Comparison of ENCODE assay signal across 9 mouse cellular contexts in the genomic region with DNA sequence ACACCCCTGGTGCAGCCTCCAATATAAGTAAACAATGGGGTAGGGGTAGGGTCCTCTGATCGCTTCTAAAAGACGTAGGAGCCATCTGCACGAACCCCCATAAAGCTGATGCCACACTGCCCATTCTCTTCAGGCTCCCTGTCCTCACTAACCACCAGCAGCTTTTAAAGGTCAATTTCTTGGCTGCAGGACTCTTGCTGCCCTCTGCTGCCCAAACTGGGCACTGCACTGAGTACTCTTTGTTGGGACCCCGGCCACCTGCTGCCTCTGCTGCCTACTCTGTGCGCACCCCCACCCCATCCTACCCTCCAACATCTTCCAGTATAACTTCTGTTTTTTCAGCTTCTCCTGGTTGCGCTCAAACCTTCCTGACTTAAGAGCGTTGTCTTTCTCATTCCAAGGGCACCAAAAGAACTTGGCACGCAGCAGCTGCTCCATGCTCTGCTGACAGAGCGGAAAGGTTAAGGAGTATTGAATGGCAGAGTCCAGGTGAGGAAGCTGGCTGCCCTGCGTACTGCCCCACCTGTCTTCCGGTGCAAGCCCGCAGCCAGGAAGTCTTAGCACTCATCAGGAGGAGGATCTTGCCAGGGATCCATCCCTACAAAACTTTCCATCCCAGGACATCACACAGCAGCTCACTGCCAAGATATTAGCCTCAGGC. TPM values are rescaled to one million over a fixed set of nuclear protein-coding genes. Genes with fewer than 3 reads are reported as not detected.
A peak's percentile ranks its signal among the peaks of the same experiment; 100 is the strongest.
DNase-seq lines count a peak whose midpoint lies in the region; ATAC-seq and TF ChIP-seq lines count a peak whose summit lies in the region.
"Had no signal": no experiment of that assay in that cellular context is flagged by ENCODE, and none has a peak within 500 bp of the region (broad histone marks: within the 10 kb centered on the region; RNA-seq: fewer than 3 reads in every experiment).

No protein-coding gene starts in this region.

- WGBS in kidney, embryonic 14.5 days: 11% methylated on average over 12 of the region's 12 CpGs
- WGBS in liver, adult 2 months: 17% methylated on average over 12 of the region's 12 CpGs

- H3K4me2 ChIP-seq in kidney, embryonic 14.5 days (replicated peaks; ENCODE audit: low read depth, low read length): 0 out of 2 replicates have a peak overlapping the region, but pooled peaks have one; percentile 0
- no peak overlapping the region for H3K4me2 ChIP-seq in myocyte (ENCODE audit: low read depth)

- no peak overlapping the region for H3K9ac ChIP-seq in kidney, embryonic 14.5 days (ENCODE audit: low read depth, low read length)
- H3K9ac ChIP-seq in liver, adult 2 months (ENCODE audit: low read depth, low read length): no peak overlapping the region

- no peaks in the 10 kb centered on the region for H3K27me3 ChIP-seq in kidney, embryonic 14.5 days (ENCODE audit: control insufficient read depth, insufficient read depth, low read length)
- H3K27me3 ChIP-seq in liver, adult 2 months (ENCODE audit: control insufficient read depth, insufficient read depth, low read length): no peaks in the 10 kb centered on the region
- H3K27me3 ChIP-seq in myocyte (ENCODE audit: control insufficient read depth, insufficient read depth, insufficient read length): no peaks in the 10 kb centered on the region

- H3K27ac ChIP-seq in kidney, embryonic 14.5 days (ENCODE audit: low read depth, low read length): no peak overlapping the region
- no peak overlapping the region for H3K27ac ChIP-seq in liver, adult 2 months (replicated peaks; ENCODE audit: insufficient read depth, low read depth, low read length)
- H3K27ac ChIP-seq: macrophage had no signal

- no peak overlapping the region for H3ac ChIP-seq in myocyte (ENCODE audit: control insufficient read depth, insufficient read length)

- peaks cover 6% of the 10 kb centered on the region; the same call in 1 of the 2 replicates for H3K4me1 ChIP-seq in kidney, embryonic 14.5 days (ENCODE audit: control insufficient read depth, insufficient read depth, low read length)
- H3K4me1 ChIP-seq in liver, adult 2 months (ENCODE audit: control insufficient read depth, insufficient read depth, low read length): no peaks in the 10 kb centered on the region

- peak; percentile 70 for DNase-seq in A20 (ENCODE audit: low read depth, low spot score)
- peak; percentile 89 for DNase-seq in adrenal gland, postnatal 10 days
- peak; percentile 85 for DNase-seq in embryo, embryonic 9.5 days (ENCODE audit: extremely low spot score)
- DNase-seq in heart, adult 8-10 months (ENCODE audit: low spot score): peak; percentile 75
- DNase-seq in liver, adult 2 months (ENCODE audit: extremely low read depth, low read depth, low spot score): peak; percentile 33
- peak; percentile 70 to 89 for DNase-seq in spleen, postnatal 4 days (ENCODE audit: low spot score in 2 of 2)

- H3K79me2 ChIP-seq in liver, adult 2 months (ENCODE audit: control insufficient read depth, insufficient read depth, low read length): no peaks in the 10 kb centered on the region
- H3K79me2 ChIP-seq in myocyte (ENCODE audit: control insufficient read depth, insufficient read depth): no peaks in the 10 kb centered on the region

- ATAC-seq in kidney, embryonic 14.5 days (ENCODE audit: low FRiP score, low TSS enrichment): peak; percentile 50

- TF ChIP-seq POLR2A in liver, adult 2 months (IDR thresholded peaks at IDR 0.05; ENCODE audit: extremely low read depth, insufficient read depth, low read length): no peak
- TF ChIP-seq POLR2A in myocyte (IDR thresholded peaks at IDR 0.05; ENCODE audit: insufficient read length, low read depth): no peak

- TF ChIP-seq CTCF in liver, adult 2 months (IDR thresholded peaks at IDR 0.05; ENCODE audit: low read depth, low read length): peak; percentile 89

- H3K36me3 ChIP-seq in kidney, embryonic 14.5 days (ENCODE audit: control insufficient read depth, insufficient read depth, low read length): peaks cover 28% of the 10 kb centered on the region
- peaks cover 2% of the 10 kb centered on the region; the same call in 1 of the 2 replicates for H3K36me3 ChIP-seq in liver, adult 2 months (ENCODE audit: control insufficient read depth, insufficient read depth, low read length)
- H3K36me3 ChIP-seq in myocyte (ENCODE audit: control insufficient read depth, insufficient read depth): no peaks in the 10 kb centered on the region

- H3K4me3 ChIP-seq in kidney, embryonic 14.5 days (ENCODE audit: low read length): no peak overlapping the region
- no peak overlapping the region for H3K4me3 ChIP-seq in liver, adult 2 months (ENCODE audit: insufficient read depth, low read depth, low read length)
- no peak overlapping the region for H3K4me3 ChIP-seq in myocyte

- no peaks in the 10 kb centered on the region for H3K9me3 ChIP-seq in kidney, embryonic 14.5 days (ENCODE audit: control insufficient read depth, low read length)

TF ChIP-seq in myocyte, 11 proteins besides CTCF, POLR2A, EP300 and RAD21:
- TF ChIP-seq POLR2AphosphoS2 (IDR thresholded peaks at IDR 0.05; ENCODE audit: insufficient read length, low read depth) (peak; percentile 32), USF1 (IDR thresholded peaks at IDR 0.05; ENCODE audit: low read depth) (no peak), TCF12 (IDR thresholded peaks at IDR 0.05; ENCODE audit: insufficient read depth, poor library complexity, severe bottlenecking) (no peak), SRF (IDR thresholded peaks at IDR 0.05; ENCODE audit: control insufficient read depth, insufficient read length, low read depth) (no peak), TCF3 (IDR thresholded peaks at IDR 0.05; ENCODE audit: insufficient read length, low read depth) (no peak), MYOG (IDR thresholded peaks at IDR 0.05; ENCODE audit: control insufficient read depth in 1 of 3, insufficient read depth in 1 of 3, insufficient read length in 2 of 3, low read depth in 2 of 3) (no peak)

RNA-seq across cellular contexts. Expression of gene Rsph9, which starts 11.8 kb away (rescaled TPM):
- 1 to 10 TPM; 5.0 to 6.3 TPM for total RNA-seq in adrenal gland, postnatal 10 days (2021)
- total RNA-seq in heart, adult 8-10 months (2022): under 1 TPM; 0.57 to 0.97 (median 0.84) TPM
- 14.4 and 14.8 TPM in 2 replicates for polyA plus RNA-seq in kidney, embryonic 14.5 days (2014; fragmentation: Nextera tagmentation; extraction: Ambion mirVana)
- 0.83 and 1.3 TPM in 2 replicates for total RNA-seq in liver, adult 2 months (2014; rRNA removed)
- polyA plus RNA-seq in liver, adult 2 months (2012; rRNA removed): 0.85 and 0.93 TPM in 2 replicates
- polyA plus RNA-seq in myocyte (2012; fragmentation: generic; extraction: Trizol): 3.6 TPM

RNA-seq across cellular contexts. Expression of gene Mad2l1bp, which starts 21.2 kb away (rescaled TPM):
- 10 to 100 TPM; 14.1 to 15.0 TPM for total RNA-seq in adrenal gland, postnatal 10 days (2021)
- total RNA-seq in heart, adult 8-10 months (2022): 10 to 100 TPM; 19.2 to 27.4 (median 21.6) TPM
- 34.2 and 34.6 TPM in 2 replicates for polyA plus RNA-seq in kidney, embryonic 14.5 days (2014; fragmentation: Nextera tagmentation; extraction: Ambion mirVana)
- total RNA-seq in liver, adult 2 months (2014; rRNA removed): 3.7 and 5.5 TPM in 2 replicates
- polyA plus RNA-seq in liver, adult 2 months (2012; rRNA removed): 9.9 and 12.9 TPM in 2 replicates
- polyA plus RNA-seq in myocyte (2012; fragmentation: generic; extraction: Trizol): 26.8 TPM

RNA-seq across cellular contexts. Expression of gene Mrps18a, which starts 21.4 kb away (rescaled TPM):
- 100 to 1,000 TPM in 1 of 2 experiments, 10 to 100 TPM in 1; 100.0 to 108 TPM for total RNA-seq in adrenal gland, postnatal 10 days (2021)
- total RNA-seq in heart, adult 8-10 months (2022): 100 to 1,000 TPM; 144 to 157 (median 149) TPM
- 149 and 164 TPM in 2 replicates for polyA plus RNA-seq in kidney, embryonic 14.5 days (2014; fragmentation: Nextera tagmentation; extraction: Ambion mirVana)
- 33.3 and 38.3 TPM in 2 replicates for total RNA-seq in liver, adult 2 months (2014; rRNA removed)
- 44.6 and 54.8 TPM in 2 replicates for polyA plus RNA-seq in liver, adult 2 months (2012; rRNA removed)
- polyA plus RNA-seq in myocyte (2012; fragmentation: generic; extraction: Trizol): 112 TPM

RNA-seq across cellular contexts. Expression of gene Gtpbp2, which starts 28.6 kb away (rescaled TPM):
- total RNA-seq in adrenal gland, postnatal 10 days (2021): 10 to 100 TPM; 66.5 to 94.0 TPM
- total RNA-seq in heart, adult 8-10 months (2022): 10 to 100 TPM; 55.8 to 74.5 (median 59.0) TPM
- polyA plus RNA-seq in kidney, embryonic 14.5 days (2014; fragmentation: Nextera tagmentation; extraction: Ambion mirVana): 35.6 and 36.0 TPM in 2 replicates
- 25.3 and 26.4 TPM in 2 replicates for total RNA-seq in liver, adult 2 months (2014; rRNA removed)
- 35.8 and 63.0 TPM in 2 replicates for polyA plus RNA-seq in liver, adult 2 months (2012; rRNA removed)
- polyA plus RNA-seq in myocyte (2012; fragmentation: generic; extraction: Trizol): 125 TPM

Comparison
In these comparisons a context has a peak if more than half of its experiments do, and no peak if none do; other contexts are left out.
1. DNase-seq: peak in every context shown above with its lines; median percentile 89 in adrenal gland, postnatal 10 days; 85 in embryo, embryonic 9.5 days; 80 in spleen, postnatal 4 days; 75 in heart, adult 8-10 months; 70 in A20; 33 in liver, adult 2 months.